Mouse (Mus musculus) kidney, embryonic 14.5 days (tissue): ENCODE data around the gene Mbnl2. TPM values are rescaled to one million over a fixed set of nuclear protein-coding genes. Genes with fewer than 3 reads are reported as not detected.
A peak's percentile ranks its signal among the peaks of the same experiment; 100 is the strongest.
"Not testable (repeated sequence)": the region's sequence is repeated elsewhere in the genome, so short reads cannot be mapped to it uniquely, and the experiment has no call there.

ENCODE experiments used
- ATAC-seq: fragments of 200-750 bp; cut with Nextera tagmentation; 2 replicates; pipeline ENCODE4 v1.8.0; 2017; ENCODE audit warnings: moderate number of reproducible peaks, mild to moderate bottlenecking, moderate TSS enrichment, moderate library complexity; ENCODE audit not compliant: low FRiP score, low TSS enrichment
- H3K27ac ChIP-seq: fragments of 300-500 bp; sonication (generic); 2 replicates; pipeline ENCODE4 v1.5.1; 2014; ENCODE audit warnings: low read depth, mild to moderate bottlenecking, low read length, moderate library complexity, mixed read lengths
- H3K27me3 ChIP-seq: fragments of 300-500 bp; sonication (generic); 2 replicates; pipeline ENCODE4 v1.6.1; 2014; ENCODE audit warnings: mild to moderate bottlenecking, low read length; ENCODE audit not compliant: control insufficient read depth, insufficient read depth
- H3K36me3 ChIP-seq: fragments of 300-500 bp; sonication (generic); 2 replicates; pipeline ENCODE4 v1.6.1; 2014; ENCODE audit warnings: low read length, mixed read lengths; ENCODE audit not compliant: control insufficient read depth, insufficient read depth
- H3K4me1 ChIP-seq: fragments of 300-500 bp; sonication (generic); 2 replicates; pipeline ENCODE4 v1.6.1; 2014; ENCODE audit warnings: low read length, mixed read lengths; ENCODE audit not compliant: control insufficient read depth, insufficient read depth
- H3K4me2 ChIP-seq: fragments of 300-500 bp; sonication (generic); replicated peaks from 2 replicates; pipeline ENCODE4 v1.6.1; 2014; ENCODE audit warnings: low read depth, mild to moderate bottlenecking, low read length
- H3K4me3 ChIP-seq: fragments of 300-500 bp; sonication (generic); 2 replicates; pipeline ENCODE4 v1.5.1; 2014; ENCODE audit warnings: mild to moderate bottlenecking, low read length
- H3K9ac ChIP-seq: fragments of 300-500 bp; sonication (generic); 2 replicates; pipeline ENCODE4 v1.6.1; 2014; ENCODE audit warnings: low read depth, mild to moderate bottlenecking, low read length, moderate library complexity
- H3K9me3 ChIP-seq: fragments of 300-500 bp; sonication (generic); 2 replicates; pipeline ENCODE4 v1.6.1; 2016; ENCODE audit warnings: low read length; ENCODE audit not compliant: control insufficient read depth
- WGBS: fragments of 180-500 bp; shearing (Covaris S2); extraction: QIAGEN DNeasy Blood & Tissue Kit; methylation state at CpG from one replicate; pipeline ENCODE4 v1.1.7; 2014; 5-methylcytosine and 5-hydroxymethylcytosine counted together
- polyA plus RNA-seq: library from polyadenylated mRNA; unstranded; fragments of >200 nt; fragmentation: Nextera tagmentation; extraction: Ambion mirVana; gene quantifications from 2 replicates; pipeline ENCODE4 v1.2.1, GENCODE M21; 2014

Gene Mbnl2
- polyA plus RNA-seq, 1 experiment from 2014 or later, result 84.9 TPM

DNA sequence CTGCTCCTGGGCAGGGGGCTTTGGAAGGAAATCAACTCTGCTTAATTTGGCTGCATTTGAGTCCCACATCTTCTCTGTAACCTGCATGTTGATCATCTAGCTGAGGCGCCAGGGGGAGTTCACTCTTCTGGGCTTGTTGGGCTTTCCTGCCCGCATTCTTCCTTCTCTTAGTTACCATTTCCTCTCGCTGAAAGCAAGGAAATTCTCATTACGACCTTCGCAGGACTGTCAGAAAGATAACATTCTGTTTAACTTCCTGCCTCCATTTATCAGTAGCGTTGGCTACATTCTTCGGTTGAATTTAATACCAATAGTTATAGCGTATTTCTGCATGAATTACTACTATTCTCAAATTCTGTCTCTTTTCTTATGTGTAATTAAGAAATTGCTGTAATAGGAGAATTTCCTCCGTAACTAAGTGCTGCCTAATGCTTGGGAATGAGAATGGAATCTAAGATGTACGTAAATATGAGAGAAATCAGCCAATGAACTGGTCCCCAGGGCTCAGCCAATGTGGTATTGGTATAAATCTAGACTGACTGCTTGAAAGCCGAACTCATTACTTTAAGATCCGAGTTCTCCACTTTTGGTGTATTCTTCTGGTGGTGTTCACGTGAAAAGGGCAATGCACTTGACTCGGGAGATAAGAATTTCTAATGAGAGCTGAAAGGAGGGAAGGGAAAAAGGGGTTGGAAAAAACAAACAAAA lies 76.8 kb downstream of the Mbnl2 start:
- H3K4me3 ChIP-seq, result no peak overlapping the region
- no peaks in the 10 kb centered on the region; the same call in 1 of the 2 replicates for H3K36me3 ChIP-seq
- H3K9me3 ChIP-seq, result peaks cover 1% of the 10 kb centered on the region; the same call in 1 of the 2 replicates
- ATAC-seq, result no peak
- H3K4me2 ChIP-seq, result no peak overlapping the region
- peaks cover 34% of the 10 kb centered on the region for H3K4me1 ChIP-seq
- no peak overlapping the region for H3K9ac ChIP-seq
- no peaks in the 10 kb centered on the region for H3K27me3 ChIP-seq
- 0 out of 2 replicates have a peak overlapping the region, but pooled peaks have one; percentile 30 for H3K27ac ChIP-seq
- 59% methylated on average over 14 of the region's 14 CpGs for WGBS

DNA sequence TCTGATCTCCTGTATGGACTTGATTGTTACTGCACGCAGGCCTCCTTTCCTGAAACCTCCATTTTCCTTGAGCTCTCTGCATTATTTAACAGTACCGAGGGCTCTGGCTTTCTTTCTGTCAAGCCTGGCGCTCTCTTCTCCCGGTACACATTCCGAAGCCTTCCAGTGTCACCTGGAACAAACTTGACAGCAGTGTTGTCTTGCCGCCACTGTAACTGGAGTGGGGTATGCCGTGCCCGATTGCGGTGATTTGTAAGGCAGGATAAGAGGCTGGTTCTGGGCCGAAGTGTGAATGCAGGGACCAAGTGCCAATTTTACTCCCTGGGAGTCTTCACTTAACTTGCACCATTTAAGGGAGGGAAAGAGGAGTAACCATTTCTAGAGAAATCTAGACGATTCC lies 77.7 kb downstream of the Mbnl2 start:
- Histone ChIP-seq H3K36me3 (no peaks in the 10 kb centered on the region; the same call in 1 of the 2 replicates), H3K9ac (no peak overlapping the region), H3K27ac (no peak overlapping the region), H3K4me3 (no peak overlapping the region), H3K9me3 (peaks cover 5% of the 10 kb centered on the region; the same call in 1 of the 2 replicates), H3K27me3 (no peaks in the 10 kb centered on the region), H3K4me1 (peaks cover 28% of the 10 kb centered on the region), H3K4me2 (no peak overlapping the region)
- 67% methylated on average over 11 of the region's 11 CpGs for WGBS
- ATAC-seq, result no peak

DNA sequence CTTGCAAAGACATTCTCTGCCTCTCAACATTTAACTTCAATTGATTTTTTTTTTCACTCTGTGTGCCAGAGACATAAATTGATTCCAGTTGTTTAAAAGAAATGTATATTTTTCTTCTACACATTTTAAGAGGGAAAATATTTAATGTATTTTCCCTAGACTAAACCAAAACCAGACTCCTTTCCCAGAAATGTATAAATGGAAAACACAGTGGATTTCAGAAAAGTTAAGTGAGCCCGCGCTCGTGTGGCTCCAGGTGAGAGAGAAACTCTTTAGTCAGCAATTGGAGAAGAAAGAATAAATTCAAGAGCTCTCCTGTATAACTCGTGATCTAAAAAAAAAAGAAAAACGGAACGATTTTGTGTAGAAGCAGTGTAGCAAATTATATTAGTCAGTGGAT lies 79.1 kb downstream of the Mbnl2 start:
- Histone ChIP-seq H3K4me2 (no peak overlapping the region), H3K27ac (no peak overlapping the region; the same call in 1 of the 2 replicates), H3K4me1 (peaks cover 28% of the 10 kb centered on the region), H3K9me3 (peaks cover 5% of the 10 kb centered on the region; the same call in 1 of the 2 replicates), H3K27me3 (no peaks in the 10 kb centered on the region), H3K4me3 (no peak overlapping the region), H3K9ac (no peak overlapping the region), H3K36me3 (no peaks in the 10 kb centered on the region)
- WGBS, result 69% methylated on average over 6 of the region's 6 CpGs
- ATAC-seq, result no peak

DNA sequence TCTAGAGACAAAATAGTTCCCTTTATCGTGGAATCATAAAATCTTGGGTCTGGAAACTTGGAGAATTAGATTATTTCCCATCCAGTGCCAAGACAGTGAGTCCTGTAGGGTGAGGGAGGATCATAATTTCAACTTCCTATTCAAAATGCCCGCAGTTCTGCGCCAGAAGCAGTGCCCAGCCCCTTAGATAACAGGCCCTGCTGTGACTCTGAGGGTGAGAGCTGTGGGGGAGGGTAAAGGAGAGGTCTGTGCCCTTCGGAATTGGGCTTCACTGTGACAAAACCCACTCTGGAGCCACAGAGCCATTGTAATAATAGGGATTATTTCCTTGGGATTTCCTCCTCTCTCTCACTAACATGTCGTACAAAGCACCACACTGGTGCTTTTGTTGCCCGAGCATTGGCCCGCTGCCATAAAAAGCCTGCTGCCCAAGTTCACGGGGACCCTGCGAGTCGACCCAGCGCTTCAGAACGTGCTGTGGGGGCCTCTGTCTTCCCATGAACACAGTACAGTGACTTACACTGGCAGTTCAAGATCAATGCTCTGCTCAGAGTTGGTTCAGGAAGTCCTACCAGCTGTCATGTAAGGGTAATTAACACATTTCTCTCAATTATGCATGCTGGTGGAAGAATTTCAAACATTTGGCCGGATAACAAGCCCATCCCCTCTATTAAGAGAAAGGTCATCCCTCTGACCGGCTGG lies 79.7 kb downstream of the Mbnl2 start:
- ATAC-seq, result peak; percentile 81

DNA sequence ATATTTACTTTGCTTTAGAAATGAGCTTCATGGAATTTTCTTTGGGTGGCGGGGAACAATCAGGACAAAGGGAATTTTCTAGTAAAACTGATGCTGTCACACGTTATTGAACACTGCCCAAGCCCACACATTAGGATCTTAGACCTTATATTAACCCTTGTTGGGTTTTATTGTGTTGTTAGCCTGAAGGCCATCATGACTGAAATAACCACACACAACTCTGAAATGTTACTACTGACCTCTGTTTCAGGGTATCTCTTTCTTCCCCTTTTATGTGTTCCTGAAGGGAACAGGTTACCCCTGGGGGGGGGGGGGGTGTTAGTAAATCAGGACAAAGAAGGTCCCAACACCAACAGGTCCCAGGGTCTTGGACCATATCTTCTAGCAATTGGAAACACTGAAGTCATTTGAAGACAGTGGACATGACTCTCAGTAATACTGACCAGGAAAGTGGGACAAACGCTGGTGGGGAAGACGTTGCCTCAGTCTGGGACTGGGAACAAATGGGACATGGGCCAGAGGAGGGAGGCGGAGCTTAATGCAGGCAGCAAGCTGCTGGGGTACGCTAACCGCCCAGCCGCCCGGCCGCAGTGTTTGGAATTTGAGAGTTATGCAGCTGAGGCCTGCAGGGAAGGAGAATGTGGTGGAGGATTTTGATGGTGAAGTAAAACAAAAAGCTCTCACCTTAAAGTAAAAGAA lies 80.4 kb downstream of the Mbnl2 start:
- Histone ChIP-seq H3K4me2 (no peak overlapping the region; the same call in 1 of the 2 replicates), H3K27me3 (no peaks in the 10 kb centered on the region), H3K27ac (peak overlapping the region; percentile 63), H3K9me3 (peaks cover 5% of the 10 kb centered on the region; the same call in 1 of the 2 replicates), H3K36me3 (no peaks in the 10 kb centered on the region), H3K9ac (no peak overlapping the region), H3K4me1 (peaks cover 28% of the 10 kb centered on the region), H3K4me3 (no peak overlapping the region)
- 72% methylated on average over 10 of the region's 10 CpGs for WGBS
- ATAC-seq, result peak; percentile 21

More for the DNA sequence above, 79.7 kb downstream of the Mbnl2 start:
- H3K36me3 ChIP-seq, result no peaks in the 10 kb centered on the region
- no peak overlapping the region; the same call in 1 of the 2 replicates for H3K4me2 ChIP-seq
- H3K9ac ChIP-seq, result no peak overlapping the region
- peaks cover 28% of the 10 kb centered on the region for H3K4me1 ChIP-seq
- H3K27ac ChIP-seq, result peak overlapping the region; percentile 63
- WGBS, result 24% methylated on average over 14 of the region's 14 CpGs
- no peaks in the 10 kb centered on the region for H3K27me3 ChIP-seq
- H3K9me3 ChIP-seq, result peaks cover 5% of the 10 kb centered on the region; the same call in 1 of the 2 replicates
- H3K4me3 ChIP-seq, result no peak overlapping the region

DNA sequence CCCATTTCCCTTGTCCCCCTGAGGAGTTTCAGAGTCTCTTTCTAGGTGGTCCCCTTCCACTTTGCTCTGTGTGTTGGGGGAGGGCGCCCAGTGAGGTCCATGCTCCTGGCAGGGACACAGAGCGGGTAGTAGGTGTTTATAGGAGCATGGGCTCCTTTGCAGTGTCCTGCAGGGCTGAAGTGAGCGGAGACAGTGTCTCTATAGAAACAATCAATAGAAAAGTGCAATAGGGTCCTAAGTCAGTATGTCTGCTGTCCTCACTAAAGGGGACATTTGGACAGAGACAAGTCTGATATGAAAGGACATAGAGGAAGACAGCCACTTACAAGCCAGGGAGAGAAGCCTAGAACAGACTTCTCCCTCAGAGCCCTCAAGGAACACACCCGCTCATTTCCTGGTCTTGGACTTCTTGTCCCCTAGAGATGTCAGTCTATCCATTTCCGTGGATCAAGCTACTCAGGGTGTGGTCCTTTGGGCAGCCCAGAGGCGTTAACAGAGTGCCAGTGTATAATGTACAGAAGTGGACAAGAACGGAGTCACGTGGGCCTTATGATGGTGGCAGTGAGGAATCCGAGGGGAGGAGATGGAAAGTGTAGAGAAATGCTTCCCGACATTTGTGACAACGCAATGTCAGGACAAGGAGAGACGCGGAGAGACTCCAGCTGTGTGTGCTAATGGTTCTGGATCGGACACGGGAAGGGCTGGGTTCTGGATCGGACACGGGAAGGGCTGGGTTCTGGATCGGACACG lies 82.0 kb downstream of the Mbnl2 start:
- H3K9ac ChIP-seq, result no peak overlapping the region
- no peaks in the 10 kb centered on the region for H3K27me3 ChIP-seq
- H3K4me1 ChIP-seq, result peaks cover 27% of the 10 kb centered on the region
- peaks cover 5% of the 10 kb centered on the region; the same call in 1 of the 2 replicates for H3K9me3 ChIP-seq
- 97% methylated on average over 18 of the region's 19 CpGs for WGBS
- H3K4me2 ChIP-seq, result no peak overlapping the region
- no peaks in the 10 kb centered on the region for H3K36me3 ChIP-seq
- no peak overlapping the region for H3K27ac ChIP-seq
- H3K4me3 ChIP-seq, result no peak overlapping the region
- no peak for ATAC-seq

DNA sequence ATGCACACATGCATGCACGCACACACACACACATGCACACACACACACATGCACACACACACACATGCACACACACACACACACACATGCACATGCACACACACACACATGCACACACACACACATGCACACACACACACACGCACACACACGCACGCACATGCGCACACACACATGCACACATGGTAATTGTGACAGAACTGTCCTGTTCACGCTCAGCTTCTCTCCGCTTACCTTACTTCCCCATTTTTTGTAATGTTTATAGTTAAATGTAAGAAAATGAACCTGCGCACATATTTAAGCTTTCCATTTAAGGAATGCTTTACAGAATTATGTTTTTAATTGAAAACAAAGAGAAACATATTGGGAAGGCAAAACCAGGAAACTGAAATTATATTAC lies 84.1 kb downstream of the Mbnl2 start:
- H3K27ac ChIP-seq, H3K9me3 ChIP-seq, H3K4me3 ChIP-seq, H3K9ac ChIP-seq, H3K4me2 ChIP-seq, ATAC-seq, H3K27me3 ChIP-seq, H3K36me3 ChIP-seq: not testable (repeated sequence)
- 95% methylated on average over 8 of the region's 8 CpGs for WGBS
- H3K4me1 ChIP-seq, result peaks cover 20% of the 10 kb centered on the region; the same call in 1 of the 2 replicates

DNA sequence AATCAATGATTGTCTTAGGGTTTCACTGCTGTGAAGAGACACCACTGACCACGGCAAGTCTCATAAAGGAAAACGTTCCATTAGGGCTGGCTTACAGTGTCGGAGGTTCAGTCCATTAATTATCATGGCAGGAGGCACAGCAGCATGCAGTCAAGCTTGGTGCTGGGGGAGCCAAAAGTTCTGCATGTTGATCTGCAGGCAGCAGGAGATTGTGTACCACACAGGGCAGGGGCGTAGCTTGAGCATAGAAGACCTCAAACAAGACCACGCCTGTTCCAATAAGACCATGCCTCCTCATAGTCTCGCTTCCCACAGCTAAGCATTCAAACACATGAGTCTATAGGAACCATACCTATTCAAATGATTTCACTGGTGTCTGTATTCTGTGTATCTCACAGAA lies 85.7 kb downstream of the Mbnl2 start:
- Histone ChIP-seq H3K36me3 (no peaks in the 10 kb centered on the region), H3K9ac (no peak overlapping the region), H3K27me3 (no peaks in the 10 kb centered on the region), H3K9me3 (peaks cover 5% of the 10 kb centered on the region; the same call in 1 of the 2 replicates), H3K4me1 (peaks cover 8% of the 10 kb centered on the region; the same call in 1 of the 2 replicates), H3K4me3 (no peak overlapping the region), H3K27ac (no peak overlapping the region), H3K4me2 (no peak overlapping the region)
- 65% methylated on average over 6 of the region's 6 CpGs for WGBS
- no peak for ATAC-seq
